Mouse (Mus musculus): ENCODE results near the gene Tcea3. TPM values are rescaled to one million over a fixed set of nuclear protein-coding genes. Genes with fewer than 3 reads are reported as not detected.
A peak's percentile ranks its signal among the peaks of the same experiment; 100 is the strongest.

The Tcea3 gene
- total RNA-seq, 1 experiment = 75.1 TPM

DNA sequence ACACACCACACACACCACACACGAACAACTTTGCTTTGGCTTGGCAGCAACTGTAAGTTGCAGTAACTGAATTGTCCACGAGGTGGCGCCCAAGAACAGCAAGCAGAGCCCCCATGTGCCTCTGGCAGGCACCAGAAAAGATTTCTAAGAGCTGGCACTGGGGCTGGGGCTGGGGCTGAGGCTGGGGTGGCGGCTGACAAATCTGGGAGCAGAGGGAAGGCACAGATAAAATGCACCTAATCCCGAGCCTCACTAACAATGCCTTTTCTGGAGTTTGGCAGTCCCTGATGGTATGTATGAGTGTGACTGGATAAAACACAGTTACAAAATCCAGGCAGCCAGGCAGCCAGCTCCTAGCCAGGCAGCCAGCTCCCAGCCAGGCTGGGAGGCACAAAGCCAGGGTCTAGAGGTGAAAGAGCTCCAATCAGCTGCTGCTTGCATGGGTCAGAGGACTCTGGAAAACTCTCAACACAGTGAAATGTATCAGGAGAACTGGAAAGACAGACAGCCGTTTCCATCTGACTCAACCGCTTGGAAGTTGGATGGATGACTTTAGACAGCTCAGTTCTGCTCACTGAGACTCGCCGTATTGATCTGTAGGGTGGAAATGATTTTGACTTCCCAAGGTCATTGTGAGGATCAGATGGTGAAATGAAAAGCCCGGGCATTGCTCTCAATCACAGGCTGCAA is 13.1 kb downstream of the Tcea3 start:
- TF ChIP-seq HCFC1 (IDR thresholded peaks at IDR 0.05; ENCODE audit: borderline replicate concordance, insufficient read depth, low read length) = no peak
- TF ChIP-seq ZNF384 (IDR thresholded peaks at IDR 0.05; ENCODE audit: low read depth, low read length) = no peak
- no peak for TF ChIP-seq MAFK (IDR thresholded peaks at IDR 0.05; ENCODE audit: insufficient read depth, low read depth, low read length)
- no peak for TF ChIP-seq CHD2 (IDR thresholded peaks at IDR 0.05; ENCODE audit: low read depth, low read length)
- no peak for TF ChIP-seq ZC3H11A (IDR thresholded peaks at IDR 0.05; ENCODE audit: borderline replicate concordance, low read depth, low read length)
- in situ Hi-C loops (cut with MboI; ENCODE audit: low sequenced_read_pairs in 2 of 2, unreplicated experiment in 2 of 2) = no loop called here
- no peak overlapping the region for H3K9ac ChIP-seq (ENCODE audit: insufficient read depth, low read depth, low read length, poor library complexity, severe bottlenecking)
- peak overlapping the region; percentile 34; the same call in 1 of the 2 replicates for H3K27ac ChIP-seq (ENCODE audit: insufficient read depth, low read depth, low read length, poor library complexity, severe bottlenecking)
- H3K9me3 ChIP-seq (ENCODE audit: control insufficient read depth, insufficient read depth, low read depth, low read length) = no peaks in the 10 kb centered on the region
- no peak overlapping the region for H3K4me3 ChIP-seq (ENCODE audit: insufficient read depth in 1 of 2, low read depth in 1 of 2, low read length in 2 of 2, poor library complexity in 1 of 2, severe bottlenecking in 1 of 2)
- peaks cover 47% of the 10 kb centered on the region for H3K36me3 ChIP-seq (ENCODE audit: control insufficient read depth, insufficient read depth, low read length, poor library complexity, severe bottlenecking)
- DNase-seq (ENCODE audit: low read depth, low spot score) = no peak
- H3K4me1 ChIP-seq (ENCODE audit: control insufficient read depth in 2 of 2, insufficient read depth in 2 of 2, low read length in 2 of 2, poor library complexity in 1 of 2) = peaks cover 3 to 14% of the 10 kb centered on the region in 2 experiments

DNA sequence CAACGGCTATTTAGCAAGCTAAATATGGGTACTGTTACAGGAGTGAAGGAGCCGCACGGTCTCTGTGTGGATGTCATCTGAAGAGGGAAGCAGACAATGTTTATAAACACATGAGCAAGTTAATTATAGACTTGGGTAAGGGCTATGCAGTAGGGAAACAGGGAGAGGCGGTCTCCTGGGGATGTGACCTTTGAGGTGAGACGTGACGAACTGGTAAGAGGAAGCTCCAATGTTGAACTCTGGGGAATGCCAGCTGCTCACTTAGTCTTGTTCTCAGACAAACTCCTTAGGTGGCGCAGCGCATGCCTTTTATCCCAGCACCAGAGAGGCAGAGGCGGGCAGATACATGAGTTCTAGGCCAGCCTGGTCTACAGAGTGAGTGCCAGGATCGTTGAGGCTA is 14.4 kb downstream of the Tcea3 start:
- Histone ChIP-seq H3K4me1 (ENCODE audit: control insufficient read depth in 2 of 2, insufficient read depth in 2 of 2, low read length in 2 of 2, poor library complexity in 1 of 2) (peaks cover 3 to 12% of the 10 kb centered on the region in 2 experiments), H3K4me3 (ENCODE audit: insufficient read depth in 1 of 2, low read depth in 1 of 2, low read length in 2 of 2, poor library complexity in 1 of 2, severe bottlenecking in 1 of 2) (no peak overlapping the region), H3K9ac (ENCODE audit: insufficient read depth, low read depth, low read length, poor library complexity, severe bottlenecking) (no peak overlapping the region), H3K36me3 (ENCODE audit: control insufficient read depth, insufficient read depth, low read length, poor library complexity, severe bottlenecking) (peaks cover 40% of the 10 kb centered on the region), H3K27ac (ENCODE audit: insufficient read depth, low read depth, low read length, poor library complexity, severe bottlenecking) (no peak overlapping the region), H3K9me3 (ENCODE audit: control insufficient read depth, insufficient read depth, low read depth, low read length) (no peaks in the 10 kb centered on the region)
- no peak for DNase-seq (ENCODE audit: low read depth, low spot score)
- in situ Hi-C loops (cut with MboI; ENCODE audit: low sequenced_read_pairs in 2 of 2, unreplicated experiment in 2 of 2) = no loop called here
- TF ChIP-seq HCFC1 (IDR thresholded peaks at IDR 0.05; ENCODE audit: borderline replicate concordance, insufficient read depth, low read length) (no peak), ZNF384 (IDR thresholded peaks at IDR 0.05; ENCODE audit: low read depth, low read length) (no peak), MAFK (IDR thresholded peaks at IDR 0.05; ENCODE audit: insufficient read depth, low read depth, low read length) (no peak), ZC3H11A (IDR thresholded peaks at IDR 0.05; ENCODE audit: borderline replicate concordance, low read depth, low read length) (no peak), CHD2 (IDR thresholded peaks at IDR 0.05; ENCODE audit: low read depth, low read length) (no peak)

- peaks cover 3 to 11% of the 10 kb centered on the region in 2 experiments for H3K4me1 ChIP-seq (ENCODE audit: control insufficient read depth in 2 of 2, insufficient read depth in 2 of 2, low read length in 2 of 2, poor library complexity in 1 of 2)
- no peak overlapping the region for H3K9ac ChIP-seq (ENCODE audit: insufficient read depth, low read depth, low read length, poor library complexity, severe bottlenecking)
- peaks cover 37% of the 10 kb centered on the region for H3K36me3 ChIP-seq (ENCODE audit: control insufficient read depth, insufficient read depth, low read length, poor library complexity, severe bottlenecking)
- H3K4me3 ChIP-seq (ENCODE audit: insufficient read depth in 1 of 2, low read depth in 1 of 2, low read length in 2 of 2, poor library complexity in 1 of 2, severe bottlenecking in 1 of 2) = no peak overlapping the region
- no peak overlapping the region for H3K27ac ChIP-seq (ENCODE audit: insufficient read depth, low read depth, low read length, poor library complexity, severe bottlenecking)
- no peaks in the 10 kb centered on the region for H3K9me3 ChIP-seq (ENCODE audit: control insufficient read depth, insufficient read depth, low read depth, low read length)
- no peak for DNase-seq (ENCODE audit: low read depth, low spot score)
- in situ Hi-C loops (cut with MboI; ENCODE audit: low sequenced_read_pairs in 2 of 2, unreplicated experiment in 2 of 2) = no loop called here
- TF ChIP-seq ZNF384 (IDR thresholded peaks at IDR 0.05; ENCODE audit: low read depth, low read length) = no peak
Measured at GRCm38 (mm10) chr4:136263555-136263954, 16.0 kb downstream of the Tcea3 start.

GRCm38 (mm10) chr4:136266716-136267343 is 19.3 kb downstream of the Tcea3 start:
- in situ Hi-C loops (cut with MboI; ENCODE audit: low sequenced_read_pairs in 2 of 2, unreplicated experiment in 2 of 2) = no loop called here
- H3K9me3 ChIP-seq (ENCODE audit: control insufficient read depth, insufficient read depth, low read depth, low read length) = no peaks in the 10 kb centered on the region
- no peak overlapping the region for H3K4me3 ChIP-seq (ENCODE audit: insufficient read depth in 1 of 2, low read depth in 1 of 2, low read length in 2 of 2, poor library complexity in 1 of 2, severe bottlenecking in 1 of 2)
- H3K36me3 ChIP-seq (ENCODE audit: control insufficient read depth, insufficient read depth, low read length, poor library complexity, severe bottlenecking) = peaks cover 38% of the 10 kb centered on the region
- no peak overlapping the region for H3K9ac ChIP-seq (ENCODE audit: insufficient read depth, low read depth, low read length, poor library complexity, severe bottlenecking)
- no peak for DNase-seq (ENCODE audit: low read depth, low spot score)
- no peak for TF ChIP-seq ZNF384 (IDR thresholded peaks at IDR 0.05; ENCODE audit: low read depth, low read length)
- TF ChIP-seq ZC3H11A (IDR thresholded peaks at IDR 0.05; ENCODE audit: borderline replicate concordance, low read depth, low read length) = no peak
- TF ChIP-seq HCFC1 (IDR thresholded peaks at IDR 0.05; ENCODE audit: borderline replicate concordance, insufficient read depth, low read length) = no peak
- TF ChIP-seq CHD2 (IDR thresholded peaks at IDR 0.05; ENCODE audit: low read depth, low read length) = no peak
- TF ChIP-seq MAFK (IDR thresholded peaks at IDR 0.05; ENCODE audit: insufficient read depth, low read depth, low read length) = no peak
- no peaks in the 10 kb centered on the region for H3K4me1 ChIP-seq (ENCODE audit: control insufficient read depth in 2 of 2, insufficient read depth in 2 of 2, low read length in 2 of 2, poor library complexity in 1 of 2)
- H3K27ac ChIP-seq (ENCODE audit: insufficient read depth, low read depth, low read length, poor library complexity, severe bottlenecking) = no peak overlapping the region
